Mouse (Mus musculus) ES-Bruce4 (cell line): ENCODE data around the gene Gm11541.

Experiments used
- CTCF ChIP-seq: IDR thresholded peaks from one replicate; pipeline ENCODE4 v1.8.1; 2011; ENCODE audit warnings: low read depth, low read length
- EP300 ChIP-seq: IDR thresholded peaks from 2 replicates; pipeline ENCODE4 v1.6.1; 2011; ENCODE audit warnings: low read depth, low read length; ENCODE audit not compliant: insufficient read depth

DNA sequence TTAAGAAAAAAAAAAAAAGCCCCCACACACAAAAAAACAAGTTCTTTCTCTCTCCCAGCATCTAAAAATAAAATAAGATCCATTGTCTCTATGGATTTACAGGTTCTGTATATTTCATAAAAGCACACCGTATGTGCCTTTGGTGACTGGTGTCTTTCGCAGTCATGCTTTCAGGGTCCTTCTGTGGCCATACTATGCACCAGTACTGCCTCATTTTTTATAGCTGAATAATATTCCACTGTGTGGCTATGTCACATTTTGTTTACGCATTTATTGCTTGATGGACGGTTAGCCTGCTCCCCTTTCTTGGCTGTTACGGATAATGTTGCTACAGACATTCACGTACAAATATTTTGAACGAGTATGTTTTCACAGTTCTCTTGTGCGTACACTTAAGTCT, 51.3 kb downstream of the Gm11541 start:
- TF ChIP-seq CTCF, result no peak
- no peak for TF ChIP-seq EP300
